Mouse (Mus musculus) G1E (cell line): ENCODE measurements at regions not wholly inside any gene's neighbourhood (a gene's known extent, or its start where the extent isn't known, plus 50 kb on each side); places are given as distances from the start of the nearest gene placed in this dataset.

Experiments
- ATAC-seq: 2 replicates; pipeline ENCODE4 v1.8.0; 2016; ENCODE audit warnings: mild to moderate bottlenecking; ENCODE audit not compliant: insufficient number of reproducible peaks, poor library complexity, low FRiP score, severe bottlenecking; ENCODE audit errors: extremely low read depth
- DNase-seq: peaks from one replicate; pipeline ENCODE4 v3.0.0; 2012; ENCODE audit warnings: low spot score
- H3K27me3 ChIP-seq: 2 replicates; pipeline ENCODE4 v1.6.1; 2012; ENCODE audit warnings: mild to moderate bottlenecking, low read length, inconsistent platforms; ENCODE audit not compliant: insufficient read depth
- H3K36me3 ChIP-seq: replicated peaks from 2 replicates; pipeline ENCODE3; 2012; ENCODE audit warnings: mild to moderate bottlenecking, inconsistent platforms
- H3K4me1 ChIP-seq: 2 replicates; pipeline ENCODE4 v1.6.1; 2012; ENCODE audit warnings: low read depth, low read length, inconsistent platforms, mixed read lengths; ENCODE audit not compliant: insufficient read depth
- H3K4me3 ChIP-seq: 2 replicates; pipeline ENCODE4 v1.5.1; 2012; ENCODE audit warnings: low read depth, mild to moderate bottlenecking, inconsistent platforms, low read length, moderate library complexity, mixed read lengths
- H3K9me3 ChIP-seq: replicated peaks from 2 replicates; pipeline ENCODE4 v1.6.1; 2012; ENCODE audit warnings: inconsistent platforms
- CTCF ChIP-seq: IDR thresholded peaks from 2 replicates; pipeline ENCODE4 v1.5.1; 2012; ENCODE audit warnings: low read depth, low read length, inconsistent platforms, mixed read lengths
- GATA1 ChIP-seq: IDR thresholded peaks from 2 replicates; pipeline ENCODE4 v1.6.1; 2012; ENCODE audit warnings: borderline replicate concordance, low read length, inconsistent platforms, mixed read lengths
- GATA2 ChIP-seq: IDR thresholded peaks from 2 replicates; pipeline ENCODE4 v1.6.1; 2012; ENCODE audit warnings: low read depth, low read length, inconsistent platforms, borderline replicate concordance
- POLR2AphosphoS5 ChIP-seq: IDR thresholded peaks from 2 replicates; pipeline ENCODE4 v1.6.1; 2012; ENCODE audit warnings: low read depth, low read length, inconsistent platforms; ENCODE audit not compliant: insufficient replicate concordance
- TAL1 ChIP-seq: conservative IDR thresholded peaks from 2 replicates; pipeline ENCODE4 v1.6.1; 2012; ENCODE audit warnings: low read depth, low read length, inconsistent platforms, mixed read lengths

GRCm38 (mm10) chr3:144113672-144114645 lies 91.1 kb downstream of the Lmo4 start:
- Histone ChIP-seq H3K4me3 (no peak overlapping the region), H3K27me3 (no peaks in the 10 kb centered on the region), H3K9me3 (0 out of 2 replicates have a peak, but pooled peaks cover 1% of the 10 kb centered on the region), H3K36me3 (no peaks in the 10 kb centered on the region), H3K4me1 (no peaks in the 10 kb centered on the region)
- no peak for TF ChIP-seq GATA2
- TF ChIP-seq TAL1: no peak
- no peak for TF ChIP-seq POLR2AphosphoS5
- TF ChIP-seq CTCF: no peak
- no peak for TF ChIP-seq GATA1
- DNase-seq (no peak), ATAC-seq (no peak)

DNA sequence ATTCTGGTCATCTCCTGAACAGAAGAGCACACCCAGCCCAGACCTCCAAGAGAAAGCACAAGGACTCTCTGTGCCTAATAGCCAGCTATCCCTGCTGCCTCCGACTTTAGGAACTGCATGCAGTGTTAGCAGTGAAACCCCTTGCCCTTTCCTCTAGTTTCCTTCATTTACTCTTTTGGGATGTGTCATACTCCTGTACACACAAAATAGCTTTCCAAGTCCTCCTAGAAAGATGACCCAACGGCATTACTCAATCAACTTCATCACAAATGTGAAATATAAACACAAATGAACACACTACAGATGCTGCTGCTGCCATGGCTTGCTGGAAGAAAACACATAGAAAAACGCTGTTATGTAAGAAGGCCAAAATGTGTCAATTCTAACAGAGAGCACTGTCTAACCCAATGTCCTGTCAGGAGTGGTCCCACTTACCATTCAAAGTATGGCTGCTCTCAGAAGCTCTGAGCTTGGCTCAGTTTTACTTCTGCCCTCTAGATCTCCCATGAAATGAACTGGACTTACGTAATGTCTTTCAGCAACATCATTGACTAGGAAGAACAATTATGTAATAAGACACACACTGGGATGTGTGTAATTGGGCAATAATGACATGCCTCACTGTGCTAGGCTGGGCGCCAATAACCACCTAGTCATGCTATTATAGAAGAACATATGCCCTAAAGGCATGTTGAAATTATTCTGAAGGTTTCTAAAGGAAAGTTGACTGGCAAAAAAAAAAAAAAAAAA lies 94.5 kb downstream of the Lmo4 start:
- Histone ChIP-seq H3K4me3 (no peak overlapping the region), H3K27me3 (no peaks in the 10 kb centered on the region), H3K9me3 (0 out of 2 replicates have a peak, but pooled peaks cover 2% of the 10 kb centered on the region), H3K36me3 (no peaks in the 10 kb centered on the region), H3K4me1 (no peaks in the 10 kb centered on the region)
- DNase-seq (no peak), ATAC-seq (no peak)
- no peak for TF ChIP-seq CTCF
- no peak for TF ChIP-seq GATA2
- TF ChIP-seq POLR2AphosphoS5: no peak
- TF ChIP-seq GATA1: no peak
- TF ChIP-seq TAL1: no peak

DNA sequence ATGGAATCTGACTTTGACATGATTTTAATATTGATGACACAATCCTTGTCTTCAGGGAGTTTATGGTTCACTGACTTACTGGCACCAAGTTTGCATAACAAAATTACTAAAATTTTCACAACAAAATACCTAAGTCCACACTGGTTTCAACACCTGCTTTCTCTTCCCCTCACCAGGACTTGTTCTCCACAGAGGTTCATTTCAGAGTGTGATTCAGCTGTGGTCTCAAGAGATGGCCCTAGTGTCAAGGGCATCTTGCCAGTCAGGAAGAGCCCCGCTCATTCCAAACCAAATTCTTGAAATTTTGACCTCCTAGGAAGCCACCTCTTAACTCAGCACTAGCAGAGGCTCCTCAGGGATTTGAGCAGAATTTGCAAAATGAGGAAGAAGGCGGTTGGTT lies 95.3 kb downstream of the Lmo4 start:
- DNase-seq (no peak), ATAC-seq (no peak)
- H3K4me3 ChIP-seq: no peak overlapping the region
- no peaks in the 10 kb centered on the region for H3K4me1 ChIP-seq
- no peaks in the 10 kb centered on the region for H3K36me3 ChIP-seq
- no peak for TF ChIP-seq POLR2AphosphoS5
- TF ChIP-seq TAL1: no peak
- no peak for TF ChIP-seq CTCF
- no peak for TF ChIP-seq GATA2
- TF ChIP-seq GATA1: no peak
- H3K9me3 ChIP-seq: 0 out of 2 replicates have a peak, but pooled peaks cover 2% of the 10 kb centered on the region
- no peaks in the 10 kb centered on the region for H3K27me3 ChIP-seq

- no peaks in the 10 kb centered on the region for H3K36me3 ChIP-seq
- no peak for TF ChIP-seq GATA2
- no peak for TF ChIP-seq TAL1
- no peak for TF ChIP-seq CTCF
- TF ChIP-seq POLR2AphosphoS5: no peak
- TF ChIP-seq GATA1: no peak
- H3K9me3 ChIP-seq: 0 out of 2 replicates have a peak, but pooled peaks cover 2% of the 10 kb centered on the region
- no peaks in the 10 kb centered on the region for H3K4me1 ChIP-seq
- DNase-seq (no peak), ATAC-seq (no peak)
- H3K4me3 ChIP-seq: no peak overlapping the region
- no peaks in the 10 kb centered on the region for H3K27me3 ChIP-seq
These were observed 96.7 kb downstream of the Lmo4 start for GRCm38 (mm10) chr3:144108310-144108709.

GRCm38 (mm10) chr3:144107664-144108063 lies 97.4 kb downstream of the Lmo4 start:
- Histone ChIP-seq H3K9me3 (0 out of 2 replicates have a peak, but pooled peaks cover 2% of the 10 kb centered on the region), H3K4me1 (no peaks in the 10 kb centered on the region), H3K36me3 (no peaks in the 10 kb centered on the region), H3K27me3 (no peaks in the 10 kb centered on the region), H3K4me3 (no peak overlapping the region)
- no peak for ATAC-seq
- TF ChIP-seq GATA1: no peak
- TF ChIP-seq GATA2: no peak
- TF ChIP-seq TAL1: no peak
- no peak for DNase-seq

GRCm38 (mm10) chr3:144104366-144104765 lies 100.7 kb downstream of the Lmo4 start:
- no peaks in the 10 kb centered on the region for H3K36me3 ChIP-seq
- no peak for TF ChIP-seq TAL1
- TF ChIP-seq GATA1: no peak
- TF ChIP-seq POLR2AphosphoS5: no peak
- no peak for TF ChIP-seq CTCF
- TF ChIP-seq GATA2: no peak
- no peak overlapping the region for H3K4me3 ChIP-seq
- no peak for ATAC-seq
- no peak for DNase-seq
- H3K9me3 ChIP-seq: 0 out of 2 replicates have a peak, but pooled peaks cover 2% of the 10 kb centered on the region
- H3K27me3 ChIP-seq: no peaks in the 10 kb centered on the region
- H3K4me1 ChIP-seq: no peaks in the 10 kb centered on the region
